Mouse (Mus musculus) liver, embryonic 15.5 days (tissue): ENCODE results near the gene Elf5. TPM values are rescaled to one million over a fixed set of nuclear protein-coding genes. Genes with fewer than 3 reads are reported as not detected.

Experiments
- ATAC-seq: fragments of 200-750 bp; cut with Nextera tagmentation; 2 replicates; pipeline ENCODE4 v1.8.0; 2017; ENCODE audit warnings: moderate number of reproducible peaks, mild to moderate bottlenecking, moderate library complexity; ENCODE audit not compliant: insufficient read depth
- H3K27ac ChIP-seq: fragments of 300-500 bp; sonication (generic); replicated peaks from 2 replicates; pipeline ENCODE4 v1.5.1; 2015; ENCODE audit warnings: mild to moderate bottlenecking, inconsistent platforms
- H3K27me3 ChIP-seq: fragments of 300-500 bp; sonication (generic); 2 replicates; pipeline ENCODE4 v1.6.1; 2015; ENCODE audit warnings: mild to moderate bottlenecking, inconsistent platforms
- H3K36me3 ChIP-seq: fragments of 300-500 bp; sonication (generic); replicated peaks from 2 replicates; pipeline ENCODE4 v1.6.1; 2015; ENCODE audit warnings: moderate library complexity, mild to moderate bottlenecking, inconsistent platforms
- H3K4me1 ChIP-seq: fragments of 300-500 bp; sonication (generic); replicated peaks from 2 replicates; pipeline ENCODE4 v1.6.1; 2015; ENCODE audit warnings: inconsistent platforms
- H3K4me2 ChIP-seq: fragments of 300-500 bp; sonication (generic); 2 replicates; pipeline ENCODE4 v1.6.1; 2015; ENCODE audit warnings: moderate library complexity, mild to moderate bottlenecking, inconsistent platforms
- H3K4me3 ChIP-seq: fragments of 300-500 bp; sonication (generic); replicated peaks from 2 replicates; pipeline ENCODE4 v1.5.1; 2015; ENCODE audit warnings: mild to moderate bottlenecking, inconsistent platforms
- H3K9ac ChIP-seq: fragments of 300-500 bp; sonication (generic); 2 replicates; pipeline ENCODE4 v1.6.1; 2015; ENCODE audit warnings: moderate library complexity, mild to moderate bottlenecking, inconsistent platforms
- H3K9me3 ChIP-seq: fragments of 300-500 bp; sonication (generic); replicated peaks from 2 replicates; pipeline ENCODE4 v1.6.1; 2016; ENCODE audit warnings: inconsistent platforms
- WGBS: fragments of 180-500 bp; shearing (Covaris S2); methylation state at CpG from one replicate; pipeline ENCODE4 v1.1.7; 2015; ENCODE audit warnings: mixed read lengths; ENCODE audit not compliant: insufficient replicate concordance; 5-methylcytosine and 5-hydroxymethylcytosine counted together
- polyA plus RNA-seq: library from polyadenylated mRNA; unstranded; fragments of >200 nt; fragmentation: Nextera tagmentation; extraction: Ambion mirVana; gene quantifications from 2 replicates; pipeline ENCODE4 v1.2.1, GENCODE M21; 2015

The Elf5 gene
- polyA plus RNA-seq, 1 experiment from 2014 or later: 0.10 TPM

DNA sequence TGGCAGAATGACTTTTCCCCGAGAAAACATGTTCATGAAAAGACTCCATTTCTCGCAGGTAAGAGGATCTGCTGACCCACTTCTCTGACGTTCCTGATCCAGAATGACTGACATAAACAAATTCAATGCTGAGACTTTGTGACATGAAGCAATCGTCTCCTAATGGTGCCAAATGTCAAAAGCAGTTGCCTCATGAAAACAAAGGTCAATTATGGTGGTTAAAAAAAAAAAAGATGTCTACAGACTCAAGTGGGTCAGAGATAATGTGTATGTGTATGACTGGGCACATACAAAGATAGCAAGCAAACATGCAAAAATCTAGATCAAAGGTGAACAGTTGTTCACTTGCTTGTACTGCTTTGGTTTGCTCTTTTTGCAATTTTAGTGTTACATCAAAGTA, 82.3 kb downstream of the Elf5 start:
- no peak overlapping the region for H3K9ac ChIP-seq
- no peaks in the 10 kb centered on the region for H3K36me3 ChIP-seq
- no peak overlapping the region for H3K4me2 ChIP-seq
- no peaks in the 10 kb centered on the region for H3K27me3 ChIP-seq
- no peaks in the 10 kb centered on the region for H3K9me3 ChIP-seq
- 0 out of 2 replicates have a peak overlapping the region, but pooled peaks have one; percentile 46 for H3K27ac ChIP-seq
- H3K4me3 ChIP-seq: no peak overlapping the region
- H3K4me1 ChIP-seq: peaks cover 22% of the 10 kb centered on the region
- WGBS: 47% methylated on average over 4 of the region's 4 CpGs
- ATAC-seq: no peak

- Histone ChIP-seq H3K4me1 (peaks cover 6% of the 10 kb centered on the region), H3K9ac (no peak overlapping the region), H3K4me2 (no peak overlapping the region), H3K4me3 (no peak overlapping the region), H3K9me3 (no peaks in the 10 kb centered on the region), H3K27me3 (no peaks in the 10 kb centered on the region), H3K27ac (no peak overlapping the region), H3K36me3 (no peaks in the 10 kb centered on the region)
- 41% methylated on average over 6 of the region's 6 CpGs for WGBS
- ATAC-seq: no peak
Measured at GRCm38 (mm10) chr2:103495633-103496418, 84.3 kb downstream of the Elf5 start.

Other genes starting within 250 kb of the Elf5 start
- 0.20 and 0.25 TPM in 2 replicates for gene Ehf, start 108.4 kb upstream of the Elf5 start, polyA plus RNA-seq
- gene Cat, start 73.5 kb downstream of the Elf5 start, polyA plus RNA-seq: 205 and 239 TPM in 2 replicates
- 2.9 and 3.4 TPM in 2 replicates for gene Abtb2, start 154.6 kb downstream of the Elf5 start, polyA plus RNA-seq